Mouse (Mus musculus) intestine, postnatal 0 days (tissue): Measurements from ENCODE around the gene Ppat. TPM values are rescaled to one million over a fixed set of nuclear protein-coding genes. Genes with fewer than 3 reads are reported as not detected.

Experiments used
- ATAC-seq: fragments of 200-750 bp; cut with Nextera tagmentation; 2 replicates; pipeline ENCODE4 v1.8.0; 2017; ENCODE audit warnings: mild to moderate bottlenecking, moderate TSS enrichment, moderate library complexity
- H3K27ac ChIP-seq: fragments of 300-500 bp; sonication (generic); 2 replicates; pipeline ENCODE4 v1.5.1; 2014; ENCODE audit warnings: mild to moderate bottlenecking, low read depth, low read length, moderate library complexity
- H3K27me3 ChIP-seq: fragments of 300-500 bp; sonication (generic); replicated peaks from 2 replicates; pipeline ENCODE4 v1.6.1; 2014; ENCODE audit warnings: low read length, mixed read lengths; ENCODE audit not compliant: control insufficient read depth, insufficient read depth
- H3K36me3 ChIP-seq: fragments of 300-500 bp; sonication (generic); 2 replicates; pipeline ENCODE4 v1.6.1; 2014; ENCODE audit warnings: mild to moderate bottlenecking, moderate library complexity; ENCODE audit not compliant: control insufficient read depth, insufficient read depth
- H3K4me1 ChIP-seq: fragments of 300-500 bp; sonication (generic); replicated peaks from 2 replicates; pipeline ENCODE4 v1.6.1; 2014; ENCODE audit warnings: antibody characterized with exemption, low read length, mixed read lengths; ENCODE audit not compliant: control insufficient read depth, insufficient read depth
- H3K4me2 ChIP-seq: fragments of 300-500 bp; sonication (generic); replicated peaks from 2 replicates; pipeline ENCODE4 v1.6.1; 2014; ENCODE audit warnings: low read depth, mild to moderate bottlenecking, moderate library complexity
- H3K4me3 ChIP-seq: fragments of 300-500 bp; sonication (generic); 2 replicates; pipeline ENCODE4 v1.5.1; 2014; ENCODE audit warnings: low read depth, low read length
- H3K9ac ChIP-seq: fragments of 300-500 bp; sonication (generic); 2 replicates; pipeline ENCODE4 v1.6.1; 2014; ENCODE audit warnings: mild to moderate bottlenecking, low read depth, low read length
- H3K9me3 ChIP-seq: fragments of 300-500 bp; sonication (generic); 2 replicates; pipeline ENCODE4 v1.6.1; 2016; ENCODE audit warnings: mixed run types; ENCODE audit not compliant: control insufficient read depth
- CTCF ChIP-seq: sonication (generic); IDR thresholded peaks from 2 replicates; pipeline ENCODE4 v1.5.1; 2016; ENCODE audit warnings: low read depth, mild to moderate bottlenecking, control low read depth, antibody characterized with exemption, moderate library complexity
- WGBS: fragments of 180-500 bp; shearing (Covaris S2); extraction: QIAGEN DNeasy Blood & Tissue Kit; methylation state at CpG from one replicate; pipeline ENCODE4 v1.1.7; 2014; 5-methylcytosine and 5-hydroxymethylcytosine counted together
- polyA plus RNA-seq: library from polyadenylated mRNA; unstranded; fragments of >200 nt; fragmentation: Nextera tagmentation; extraction: Ambion mirVana; gene quantifications from 2 replicates; pipeline ENCODE4 v1.2.1, GENCODE M21; 2015

Ppat gene
- polyA plus RNA-seq, 1 experiment from 2014 or later: 6.5 TPM

DNA sequence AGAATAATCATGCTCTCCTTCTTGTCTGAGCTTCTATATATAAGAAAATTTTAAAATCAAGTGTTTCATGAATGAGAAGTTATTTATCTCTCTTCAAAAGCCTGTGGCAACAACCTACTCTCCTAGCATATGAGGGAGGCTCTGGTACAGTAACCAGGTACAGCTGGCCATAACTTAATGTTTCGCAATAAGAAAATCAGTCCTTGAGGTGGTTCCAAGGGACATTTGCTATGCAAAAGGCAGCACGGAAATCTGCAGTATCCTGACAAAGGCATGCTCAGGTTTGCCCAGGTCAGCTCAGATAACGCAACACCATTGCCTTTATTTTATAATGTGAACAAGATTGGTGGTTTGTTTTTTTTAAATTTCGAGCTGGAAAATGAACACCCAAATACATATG is 9.4 kb downstream of the Ppat start:
- no peaks in the 10 kb centered on the region for H3K4me1 ChIP-seq
- no peak overlapping the region for H3K4me2 ChIP-seq
- H3K9ac ChIP-seq: no peak overlapping the region
- H3K9me3 ChIP-seq: no peaks in the 10 kb centered on the region
- H3K27me3 ChIP-seq: no peaks in the 10 kb centered on the region
- no peak for TF ChIP-seq CTCF
- H3K27ac ChIP-seq: no peak overlapping the region
- ATAC-seq: no peak
- no peaks in the 10 kb centered on the region for H3K36me3 ChIP-seq
- WGBS: 45% methylated on average over 4 of the region's 4 CpGs
- H3K4me3 ChIP-seq: no peak overlapping the region

DNA sequence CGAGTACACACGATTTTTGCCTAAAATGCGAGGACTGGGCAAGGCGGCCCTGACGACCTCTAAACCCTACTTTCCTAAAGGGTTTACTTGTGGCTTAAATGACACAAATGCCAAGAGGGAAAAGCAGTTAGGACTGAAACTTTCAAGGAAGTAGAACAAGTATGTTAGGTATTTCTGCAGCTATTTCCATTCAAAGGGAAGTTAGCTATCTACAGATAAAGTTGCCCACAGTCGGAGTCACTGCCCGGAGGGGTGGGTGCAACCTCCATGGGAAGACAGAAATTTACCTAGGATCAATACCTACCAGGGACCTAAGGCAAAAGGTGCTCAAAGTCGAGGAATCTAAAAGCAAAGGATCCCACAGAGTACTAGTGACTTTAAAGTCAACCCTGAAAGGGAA is 11.7 kb downstream of the Ppat start:
- Histone ChIP-seq H3K9me3 (no peaks in the 10 kb centered on the region), H3K27ac (no peak overlapping the region), H3K9ac (no peak overlapping the region), H3K4me2 (no peak overlapping the region), H3K27me3 (no peaks in the 10 kb centered on the region), H3K4me3 (no peak overlapping the region), H3K4me1 (no peaks in the 10 kb centered on the region), H3K36me3 (no peaks in the 10 kb centered on the region)
- no peak for ATAC-seq
- WGBS: 84% methylated on average over 8 of the region's 8 CpGs
- no peak for TF ChIP-seq CTCF

DNA sequence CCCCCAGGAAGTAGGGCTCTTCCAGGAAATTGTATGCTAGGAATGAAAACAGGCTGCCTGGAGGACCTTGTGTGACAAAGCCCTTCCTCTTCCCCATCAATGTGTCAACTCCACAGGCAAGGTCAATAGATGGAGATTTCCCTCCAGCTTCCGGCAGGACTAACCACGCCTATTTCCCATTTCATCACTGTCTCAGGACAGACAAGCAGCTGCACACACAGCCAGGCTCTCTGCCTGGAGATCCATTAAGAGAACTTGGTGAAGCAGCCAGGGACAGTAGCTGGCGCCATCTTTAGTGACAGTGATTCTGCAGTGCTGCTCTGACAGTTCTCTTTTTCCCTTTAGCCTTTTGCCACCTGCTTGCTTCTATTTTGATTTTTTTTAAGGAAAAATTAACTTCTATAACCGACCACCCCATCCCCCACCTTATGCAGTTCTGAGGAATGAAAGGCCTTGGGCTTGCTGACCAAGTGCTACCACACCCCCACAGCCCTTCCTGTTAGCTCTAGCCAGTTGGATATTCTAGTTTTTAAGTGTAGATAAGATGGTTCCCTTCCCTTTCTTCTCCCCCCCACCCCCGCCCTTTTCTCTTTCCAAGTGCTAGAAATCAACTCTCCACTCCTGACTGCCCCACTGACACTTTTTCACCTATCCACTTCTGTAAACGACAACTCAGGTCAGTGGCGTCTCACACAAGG is 22.0 kb downstream of the Ppat start:
- Histone ChIP-seq H3K4me3 (no peak overlapping the region), H3K36me3 (peaks cover 10% of the 10 kb centered on the region; the same call in 1 of the 2 replicates), H3K27me3 (no peaks in the 10 kb centered on the region), H3K4me1 (no peaks in the 10 kb centered on the region), H3K4me2 (no peak overlapping the region), H3K9me3 (no peaks in the 10 kb centered on the region), H3K9ac (no peak overlapping the region), H3K27ac (no peak overlapping the region)
- WGBS: 66% methylated on average over 7 of the region's 7 CpGs
- peak; percentile 56 for ATAC-seq
- TF ChIP-seq CTCF: no peak

DNA sequence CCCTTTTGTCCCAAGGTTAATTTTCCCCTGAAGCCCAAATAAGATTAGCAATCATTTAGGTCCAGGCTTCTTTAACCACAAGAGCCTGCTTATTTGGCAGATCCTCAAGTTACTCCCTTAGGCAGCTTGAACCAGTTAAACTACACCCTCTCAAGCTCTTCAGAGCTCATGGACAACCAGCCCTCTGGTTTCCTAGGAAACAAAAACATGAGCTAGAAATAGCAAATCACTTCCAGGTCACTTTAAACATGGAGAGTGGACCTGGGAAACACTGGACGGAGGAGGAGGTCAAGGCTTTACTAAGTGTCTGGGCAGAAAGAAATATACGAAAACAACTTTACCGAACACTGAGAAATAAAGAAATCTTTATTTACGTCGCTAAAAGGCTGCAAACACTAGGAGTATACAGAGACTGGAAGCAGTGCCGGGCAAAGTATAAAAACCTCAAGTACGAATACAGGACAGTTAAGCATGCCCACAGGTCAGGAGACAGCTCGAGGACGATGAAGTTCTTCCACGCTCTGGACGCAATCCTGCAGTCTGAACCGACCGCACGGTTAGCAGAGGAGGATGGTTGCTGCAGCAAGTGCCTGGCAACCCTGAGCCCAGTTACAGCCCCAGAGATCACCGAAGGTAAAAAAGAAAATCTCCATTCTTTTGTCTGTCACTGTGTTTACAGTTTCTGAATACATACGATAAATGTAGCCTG is 23.1 kb downstream of the Ppat start:
- H3K9me3 ChIP-seq: no peaks in the 10 kb centered on the region
- H3K27me3 ChIP-seq: no peaks in the 10 kb centered on the region
- H3K9ac ChIP-seq: no peak overlapping the region
- no peak overlapping the region for H3K4me2 ChIP-seq
- no peak for TF ChIP-seq CTCF
- H3K36me3 ChIP-seq: peaks cover 10% of the 10 kb centered on the region; the same call in 1 of the 2 replicates
- no peak overlapping the region for H3K4me3 ChIP-seq
- WGBS: 70% methylated on average over 16 of the region's 16 CpGs
- H3K4me1 ChIP-seq: no peaks in the 10 kb centered on the region
- ATAC-seq: no peak
- H3K27ac ChIP-seq: no peak overlapping the region; the same call in 1 of the 2 replicates

DNA sequence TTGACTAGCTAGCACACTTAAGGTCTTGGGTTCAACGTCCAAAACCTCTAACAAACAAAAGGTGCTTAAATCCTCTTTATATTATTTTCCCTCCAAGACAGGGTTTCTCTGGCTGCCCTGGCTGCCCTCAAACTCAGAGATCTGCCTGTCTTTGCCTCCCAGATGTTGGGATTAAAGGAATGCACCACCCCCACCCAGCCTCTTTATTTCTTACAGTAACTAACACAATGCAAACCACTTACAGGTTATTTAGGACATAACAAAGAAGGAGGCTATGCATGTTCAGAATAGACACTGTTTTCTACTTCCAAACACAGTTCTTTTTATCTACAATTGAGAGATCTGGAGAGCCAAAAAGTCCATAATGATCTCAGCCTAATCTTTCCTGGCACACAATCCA is 27.1 kb downstream of the Ppat start:
- peaks cover 17% of the 10 kb centered on the region; the same call in 1 of the 2 replicates for H3K36me3 ChIP-seq
- no peaks in the 10 kb centered on the region for H3K27me3 ChIP-seq
- TF ChIP-seq CTCF: no peak
- no peak overlapping the region for H3K4me2 ChIP-seq
- no peak overlapping the region for H3K27ac ChIP-seq
- H3K9me3 ChIP-seq: no peaks in the 10 kb centered on the region
- H3K9ac ChIP-seq: no peak overlapping the region
- 76% methylated on average over 1 of the region's 1 CpGs for WGBS
- no peak for ATAC-seq
- no peak overlapping the region for H3K4me3 ChIP-seq
- no peaks in the 10 kb centered on the region for H3K4me1 ChIP-seq

DNA sequence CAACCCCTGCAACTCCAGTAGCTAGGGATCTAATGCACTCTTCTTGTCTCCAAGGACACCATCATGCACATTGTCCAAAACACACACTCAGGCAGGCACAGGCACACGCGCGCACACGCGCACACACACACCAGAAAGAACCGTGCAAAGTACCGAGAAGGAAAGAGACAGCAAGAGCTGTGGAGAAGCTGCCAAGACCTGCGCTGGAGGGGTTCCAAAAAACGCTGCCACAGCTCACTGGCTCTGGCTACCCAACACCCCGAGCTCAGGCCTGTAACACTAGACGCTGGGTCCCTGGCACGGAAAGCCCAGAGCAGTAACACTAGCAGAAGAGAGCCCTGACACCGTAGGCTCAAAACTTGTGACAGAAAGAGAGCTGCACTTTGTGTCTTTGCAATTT is 27.9 kb downstream of the Ppat start:
- WGBS: 85% methylated on average over 13 of the region's 13 CpGs
- TF ChIP-seq CTCF: no peak
- H3K27ac ChIP-seq: no peak overlapping the region
- no peak overlapping the region for H3K4me3 ChIP-seq
- H3K36me3 ChIP-seq: peaks cover 22% of the 10 kb centered on the region; the same call in 1 of the 2 replicates
- H3K27me3 ChIP-seq: no peaks in the 10 kb centered on the region
- H3K4me2 ChIP-seq: no peak overlapping the region
- no peaks in the 10 kb centered on the region for H3K9me3 ChIP-seq
- H3K4me1 ChIP-seq: no peaks in the 10 kb centered on the region
- no peak overlapping the region for H3K9ac ChIP-seq
- ATAC-seq: no peak
